Mouse (Mus musculus) cortical plate, adult 2 months (tissue): Measurements from ENCODE around the gene Dmrtc2.
"Not testable (repeated sequence)": the region's sequence is repeated elsewhere in the genome, so short reads cannot be mapped to it uniquely, and the experiment has no call there.

Source experiments
- CTCF ChIP-seq: fragments of 200-500 bp; IDR thresholded peaks from 2 replicates; pipeline ENCODE4 v1.5.1; 2011; ENCODE audit warnings: mild to moderate bottlenecking, control low read depth, low read length; ENCODE audit not compliant: insufficient read depth; ENCODE audit errors: extremely low read depth
- POLR2A ChIP-seq: fragments of 200-500 bp; IDR thresholded peaks from 2 replicates; pipeline ENCODE4 v1.6.1; 2011; ENCODE audit warnings: mild to moderate bottlenecking, low read length, control low read depth; ENCODE audit not compliant: insufficient read depth; ENCODE audit errors: extremely low read depth

DNA sequence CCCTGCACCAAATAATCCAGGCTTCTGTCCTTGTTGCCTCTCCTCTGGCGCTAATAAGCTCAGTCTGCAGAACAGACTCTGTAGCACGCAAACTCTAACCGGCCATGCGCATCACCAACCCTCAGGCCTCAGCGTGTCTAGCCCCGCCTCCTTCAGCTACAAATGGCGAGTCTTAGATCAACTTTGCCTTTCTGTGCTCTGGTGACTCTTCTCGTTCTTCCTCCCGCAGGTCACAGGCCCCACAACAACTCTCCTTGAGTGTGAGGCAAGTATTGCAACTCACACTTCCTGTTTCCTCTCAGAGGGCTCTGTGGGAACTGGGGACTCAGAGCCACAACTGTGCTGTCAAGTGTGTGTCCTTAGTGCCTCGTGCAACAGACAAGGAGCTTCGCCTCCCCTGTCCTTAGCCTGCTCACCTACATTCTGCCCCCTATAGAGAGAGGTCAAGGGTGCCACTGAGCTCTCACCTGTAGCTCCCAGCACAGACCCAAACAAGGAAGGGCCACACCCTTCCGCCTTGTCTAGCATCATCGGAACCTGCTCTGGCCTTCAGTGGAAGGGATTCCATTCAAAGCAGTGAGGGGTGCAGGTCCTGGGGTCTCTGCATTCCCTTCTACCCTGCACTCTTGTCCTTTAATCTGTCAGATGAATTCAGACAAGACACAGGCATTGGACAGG, 31.0 kb upstream of the Dmrtc2 start:
- not testable (repeated sequence) for TF ChIP-seq CTCF, POLR2A
